Mouse (Mus musculus) megakaryocyte, adult 5-6 weeks (primary cell): ENCODE measurements around the gene Lman2. TPM values are rescaled to one million over a fixed set of nuclear protein-coding genes. Genes with fewer than 3 reads are reported as not detected.

Source experiments
- ATAC-seq: 2 replicates; pipeline ENCODE4 v1.8.0; 2016; ENCODE audit warnings: mild to moderate bottlenecking, inconsistent platforms; ENCODE audit not compliant: poor library complexity, severe bottlenecking
- total RNA-seq, 2 experiments: library from RNA; stranded (forward) in 1 of 2; stranded (reverse) in 1 of 2; fragments of 153-499, 151-499 nt in 1 of 2; fragments of 221-1000, 200-1000 nt in 1 of 2; gene quantifications; 2 replicates each; pipeline versions ENCODE4 v1.2.3 to v1.2.4; 2015 to 2017

Lman2 gene
- total RNA-seq, 2 experiments from 2014 or later: 74.9 to 91.4 TPM

DNA sequence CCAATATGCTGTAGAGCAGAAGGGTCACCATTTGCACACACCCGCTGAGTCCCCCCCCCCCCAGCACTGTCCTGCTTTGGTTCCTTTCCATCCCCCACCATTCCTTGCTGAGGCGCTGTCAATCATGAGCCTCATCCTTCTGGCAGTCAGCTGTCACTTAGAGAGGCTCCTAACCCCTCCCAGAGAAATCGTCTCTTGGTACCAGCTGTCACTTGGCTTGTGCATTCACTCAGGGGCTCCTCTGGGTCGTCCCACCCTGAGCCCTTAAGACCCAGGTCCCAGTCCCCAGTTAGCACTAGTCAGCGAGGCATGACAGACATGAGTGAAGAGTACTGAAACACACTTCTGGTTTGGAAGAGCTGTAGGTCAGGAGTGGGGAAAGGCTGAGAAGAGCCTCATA, 9.2 kb upstream of the Lman2 start:
- ATAC-seq: no peak

DNA sequence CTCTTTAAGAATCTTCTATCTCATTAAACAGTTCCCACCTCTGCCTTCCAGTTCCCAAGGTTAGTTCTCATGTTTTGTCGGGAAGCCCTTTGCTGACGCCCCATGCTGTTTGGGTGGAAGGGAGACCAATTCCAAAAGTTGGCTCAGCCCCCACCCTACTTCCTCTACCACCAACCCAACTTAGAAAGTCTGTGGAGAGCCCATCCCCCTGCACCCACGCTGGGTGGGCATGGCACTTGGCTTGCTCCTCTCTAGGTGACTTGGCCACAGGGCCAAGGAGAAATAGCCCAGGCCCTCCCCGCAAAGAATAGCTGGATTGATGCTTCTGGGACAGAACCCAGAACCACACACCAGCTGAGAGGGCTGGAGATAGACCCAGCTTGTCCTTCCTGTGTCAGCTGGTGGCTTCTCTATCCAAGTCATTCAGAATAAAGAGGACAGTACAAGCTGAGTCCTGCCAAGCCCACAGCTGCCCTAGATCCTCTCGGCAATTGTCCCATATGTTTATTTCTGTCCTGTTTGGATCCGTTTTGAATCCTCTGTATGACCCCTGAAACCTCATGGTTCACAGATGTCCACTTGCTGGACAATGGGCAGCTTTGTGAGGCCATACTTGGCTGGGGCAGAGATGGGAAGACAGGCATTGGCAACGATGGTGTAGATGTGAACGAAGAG, 8.6 kb upstream of the Lman2 start:
- no peak for ATAC-seq

DNA sequence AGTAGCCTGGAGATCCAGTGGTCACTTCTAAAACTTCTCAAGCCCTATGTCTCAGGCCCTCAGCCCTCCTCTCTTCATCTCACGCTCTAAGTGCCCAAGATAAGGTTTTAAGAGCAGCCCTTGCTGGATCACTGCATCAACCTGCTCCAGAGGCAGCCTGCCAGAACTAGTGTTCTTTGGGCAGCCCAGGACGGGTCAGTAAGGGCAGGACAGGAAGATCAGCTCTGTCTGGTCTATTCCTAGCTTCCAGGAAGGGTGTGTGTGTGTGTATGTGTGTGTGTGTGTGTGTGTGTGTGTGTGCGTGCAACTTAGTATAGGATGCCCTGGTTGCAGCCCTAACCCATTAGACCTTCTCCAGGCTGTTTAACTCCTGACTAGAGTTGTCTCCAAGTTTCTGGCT, 7.7 kb upstream of the Lman2 start:
- ATAC-seq: no peak

DNA sequence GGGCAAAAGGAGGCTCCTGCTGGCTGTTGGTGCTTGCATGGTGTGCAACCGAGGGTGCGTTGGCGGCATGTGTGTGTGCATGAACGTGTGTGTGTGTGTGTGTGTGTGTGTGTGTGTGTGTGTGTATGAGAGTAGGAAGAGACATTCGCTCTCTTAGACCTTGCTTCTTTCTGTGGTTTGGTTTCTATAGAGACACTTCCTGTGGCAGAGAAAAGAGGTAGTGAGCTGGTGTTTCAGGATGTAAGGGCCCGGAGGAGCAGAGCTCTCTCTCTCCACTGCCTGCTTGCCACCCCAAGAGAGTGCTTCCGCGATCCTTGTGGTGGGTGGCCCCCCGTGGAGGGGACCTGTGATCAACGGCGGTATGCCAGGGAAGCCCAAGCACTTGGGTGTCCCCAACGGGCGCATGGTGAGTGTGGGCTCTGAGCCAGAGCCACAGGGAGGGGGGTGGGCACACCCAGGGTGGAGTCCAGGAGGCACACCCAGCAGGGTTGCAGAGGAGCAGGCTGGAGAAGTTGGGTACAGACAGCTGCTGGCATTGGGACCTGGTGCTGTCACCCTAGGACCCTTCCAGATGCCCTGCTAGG, 7.0 kb upstream of the Lman2 start, which contains the start of gene Rgs14:
Gene Rgs14 (plus strand): TSS at position 202 of the 584 bp plus-strand sequence.
- peak; percentile 87 for ATAC-seq

DNA sequence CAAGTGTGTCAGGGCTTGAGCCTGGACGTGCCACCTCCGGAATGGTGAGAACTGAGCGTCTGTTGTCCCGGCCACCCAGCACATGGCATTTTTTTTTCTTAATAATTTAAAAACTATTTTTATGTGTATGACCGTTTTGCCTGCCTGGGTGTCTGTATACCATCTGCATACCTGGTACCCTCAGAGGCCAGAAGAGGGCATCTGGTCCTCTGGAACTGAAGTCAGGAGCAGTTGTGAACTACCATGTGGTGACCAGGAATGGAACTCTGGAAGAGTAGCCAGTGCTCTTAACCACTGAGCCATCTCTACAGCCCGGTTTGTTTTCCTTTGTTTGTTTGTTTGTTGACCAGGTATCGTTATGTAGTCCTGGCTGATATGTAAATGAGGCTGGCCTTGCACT, 5.8 kb upstream of the Lman2 start:
- ATAC-seq: no peak

DNA sequence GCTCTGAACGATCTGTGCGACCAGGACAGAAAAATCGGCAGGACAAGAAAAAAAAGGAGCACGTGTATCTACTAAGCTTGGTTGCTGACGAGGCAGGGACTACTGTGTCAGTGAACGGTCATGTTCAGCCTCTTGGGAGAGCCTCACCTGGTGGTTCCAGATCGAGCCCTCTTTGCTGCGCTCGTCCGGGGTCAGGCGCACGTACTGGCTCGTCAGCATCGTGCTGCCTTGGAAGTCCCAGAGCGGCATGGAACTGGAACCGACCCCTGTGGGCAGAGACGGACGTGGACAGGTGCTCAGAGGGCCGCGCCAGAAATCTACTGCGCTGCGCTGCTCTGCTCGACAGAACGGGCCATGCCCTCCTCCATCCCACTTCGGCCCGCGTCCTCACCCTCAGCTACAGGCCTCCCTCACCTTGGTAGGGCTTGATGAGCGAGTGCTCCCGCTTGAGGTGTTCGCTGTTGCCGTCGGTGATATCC, 570 bp downstream of the Lman2 start:
- peak; percentile 6 for ATAC-seq

DNA sequence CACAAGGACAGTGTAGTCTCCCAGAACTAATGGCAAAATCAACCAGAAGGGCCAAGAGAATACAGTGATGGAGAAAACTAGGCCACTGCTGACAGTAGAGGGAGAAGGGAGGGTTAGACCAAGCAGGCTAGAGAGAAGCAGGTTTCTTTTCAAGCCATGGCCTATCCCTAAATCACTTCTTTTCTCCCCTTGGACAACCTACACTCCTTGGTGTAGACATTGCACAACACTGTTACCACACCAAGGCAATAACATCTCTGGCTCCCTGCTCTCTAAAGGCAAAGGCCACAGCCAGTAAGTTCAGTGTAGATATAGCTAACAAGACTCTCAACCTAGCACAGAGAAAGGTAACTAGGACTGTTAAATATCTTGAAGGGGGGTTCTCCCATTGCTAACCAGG, 1.4 kb downstream of the Lman2 start:
- ATAC-seq: no peak

DNA sequence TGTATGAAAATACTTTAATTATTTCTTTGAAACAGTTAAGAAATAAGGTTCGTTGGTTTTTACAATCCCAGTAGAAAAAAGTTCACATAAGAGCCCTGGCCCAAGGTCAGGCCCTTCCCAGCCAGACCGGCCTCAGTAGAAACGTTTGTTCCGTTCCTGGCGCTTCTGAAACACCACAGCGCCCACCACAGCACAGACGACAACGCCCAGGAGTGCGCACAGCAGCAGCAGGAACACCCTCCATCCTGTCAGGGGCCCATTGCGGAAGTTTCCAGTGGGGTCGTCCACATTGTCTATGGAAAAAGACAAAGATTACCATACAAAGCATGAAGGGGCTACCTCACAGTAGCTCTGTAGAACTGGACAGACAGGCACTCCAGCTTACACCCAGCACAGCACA, 15.8 kb downstream of the Lman2 start:
- ATAC-seq: no peak

DNA sequence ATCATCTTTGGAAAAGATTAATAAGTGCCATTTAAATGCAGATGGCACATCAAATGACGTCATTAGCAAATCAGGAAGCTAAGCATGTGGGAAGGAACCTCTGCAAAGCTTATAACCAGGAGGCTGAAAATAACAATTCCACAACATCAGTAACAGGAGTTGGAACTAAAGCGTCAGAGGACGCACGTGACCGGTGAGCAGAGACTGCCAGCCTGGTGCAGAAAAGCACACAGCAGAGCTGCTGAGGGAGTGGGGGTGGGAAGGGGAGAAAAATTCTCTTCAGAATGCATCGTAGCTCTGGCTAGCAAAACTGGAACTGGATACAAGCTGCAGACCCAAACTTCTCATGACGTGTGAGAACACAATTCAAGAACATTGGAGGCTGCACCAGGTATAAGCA, 18.3 kb downstream of the Lman2 start:
- no peak for ATAC-seq

DNA sequence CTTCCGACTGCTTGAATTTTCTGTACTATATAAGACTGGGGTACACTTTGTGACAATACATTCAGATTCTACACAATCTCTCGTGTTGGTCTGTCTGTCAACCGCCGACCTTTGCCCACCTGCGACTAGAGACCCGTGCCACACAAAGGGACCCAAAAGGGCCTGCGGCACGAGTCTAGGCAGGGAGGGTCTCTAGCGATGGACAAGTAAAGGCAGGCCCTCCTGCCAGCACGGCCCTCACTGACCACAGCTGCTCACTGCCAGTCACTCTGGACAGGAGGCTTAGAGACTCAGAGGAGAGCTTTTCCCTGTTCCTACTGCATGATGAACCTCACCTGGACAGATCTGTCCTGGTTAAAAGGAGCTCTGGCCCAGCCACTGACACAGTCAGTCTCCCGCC, 20.1 kb downstream of the Lman2 start:
- no peak for ATAC-seq

DNA sequence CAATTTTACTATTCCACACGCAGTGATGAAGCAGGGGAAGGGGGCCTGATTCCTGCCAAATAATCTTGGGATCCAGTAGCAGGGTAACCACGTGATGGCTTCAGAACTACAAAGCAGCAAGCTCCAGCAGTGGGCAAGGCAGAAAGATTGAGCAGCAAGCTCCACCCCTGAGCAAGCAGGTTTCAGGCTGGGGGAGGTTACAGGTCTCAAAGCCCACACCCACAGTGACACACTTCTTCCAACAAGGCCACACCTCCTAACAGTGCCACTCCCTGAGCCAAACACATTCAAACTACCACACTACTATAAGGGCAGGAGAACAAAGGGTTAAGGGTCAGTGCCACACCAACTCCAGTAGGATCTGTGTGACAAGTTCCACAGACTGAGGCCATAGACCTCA, 23.3 kb downstream of the Lman2 start:
- ATAC-seq: no peak

DNA sequence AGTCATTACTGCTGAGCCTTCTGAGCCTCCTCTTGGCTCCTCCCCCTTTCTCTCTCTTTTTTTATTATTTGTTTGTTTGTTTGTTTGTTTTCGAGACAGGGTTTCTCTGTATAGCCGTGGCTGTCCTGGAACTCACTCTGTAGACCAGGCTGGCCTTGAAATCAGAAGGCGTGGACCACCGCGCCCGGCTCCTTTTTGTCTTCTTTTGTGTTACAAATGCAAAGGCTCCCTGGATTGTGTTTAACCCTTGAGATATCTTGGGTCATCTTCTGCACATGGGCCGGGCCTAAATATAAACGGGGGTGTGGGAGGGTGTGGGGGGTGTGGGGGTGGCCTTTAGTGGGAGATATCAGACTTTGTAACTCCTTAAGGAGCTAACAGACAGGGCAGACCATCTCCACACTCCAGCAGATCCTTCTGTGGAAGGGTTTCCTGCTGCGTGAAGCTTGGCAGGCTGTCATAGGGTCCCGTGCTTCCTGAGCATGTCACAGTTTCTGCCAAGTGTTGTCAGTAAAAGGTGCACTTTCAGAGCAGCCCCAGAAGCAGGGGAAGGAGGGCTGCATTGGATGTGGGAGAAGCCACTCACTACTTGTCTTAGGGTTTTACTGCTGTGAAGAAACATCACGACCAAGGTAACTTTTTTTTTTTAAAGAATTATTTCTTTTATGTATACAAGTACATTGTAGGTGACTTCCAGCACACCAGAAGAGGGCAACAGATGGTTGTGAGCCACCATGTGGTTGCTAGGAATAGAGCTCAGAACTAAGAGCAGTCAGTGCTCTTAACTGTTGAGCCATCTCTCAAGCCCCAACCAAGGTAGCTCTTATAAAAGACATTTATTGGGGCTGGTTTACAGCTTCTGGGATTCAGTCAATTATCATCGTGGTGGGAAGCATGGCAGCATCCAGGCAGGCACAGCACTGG, 24.2 kb downstream of the Lman2 start:
- no peak for ATAC-seq

DNA sequence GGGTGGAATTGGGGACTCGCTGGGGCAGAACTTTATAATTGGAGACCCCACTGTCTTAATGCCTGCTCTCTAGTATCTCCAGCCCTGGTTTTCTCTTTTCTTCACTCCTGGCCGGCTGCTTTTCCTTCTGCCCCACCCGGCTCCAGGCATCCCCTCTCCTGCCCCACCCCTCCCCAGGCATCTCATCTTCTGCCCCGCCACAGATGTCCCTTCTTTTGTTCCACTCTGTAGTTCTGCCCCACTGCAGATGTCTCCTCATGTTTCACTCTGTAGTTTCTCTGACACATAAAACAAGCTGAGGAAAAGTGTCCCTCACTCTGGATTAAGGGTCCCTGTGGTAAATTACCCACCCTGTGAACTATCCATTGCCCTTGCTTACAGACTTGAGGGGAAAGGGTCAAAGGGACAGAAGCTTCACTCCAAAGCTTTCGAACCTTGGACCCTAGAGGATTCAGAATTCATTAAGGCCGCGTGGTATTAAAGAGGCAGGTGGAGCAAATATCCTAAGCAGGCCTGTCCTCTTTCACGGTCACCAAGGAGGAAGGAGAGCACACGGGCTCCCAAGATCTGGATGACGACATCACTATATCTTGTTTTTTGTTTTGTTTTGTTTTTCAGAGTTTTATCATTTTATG, 25.1 kb downstream of the Lman2 start:
- no peak for ATAC-seq

DNA sequence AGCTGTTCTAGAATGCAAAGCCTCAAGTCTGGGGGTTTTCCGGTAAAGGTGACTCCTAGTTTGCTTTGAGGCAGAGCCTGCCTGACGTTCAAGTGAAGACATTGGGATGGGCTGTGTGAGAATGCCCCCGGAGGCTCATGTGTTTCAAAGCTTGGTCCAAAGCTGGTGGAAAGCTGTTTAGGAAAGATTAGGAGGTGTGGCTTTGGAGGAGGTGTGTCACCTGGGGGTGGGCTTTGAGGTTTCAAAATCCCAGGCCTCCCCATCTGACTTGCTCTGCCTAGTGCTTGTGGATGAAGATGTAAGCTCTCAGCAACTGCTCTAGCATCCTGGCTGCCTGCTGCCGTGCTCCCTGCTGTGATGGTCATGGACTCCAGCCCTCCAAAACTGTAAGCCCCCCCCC, 26.9 kb downstream of the Lman2 start:
- ATAC-seq: no peak

DNA sequence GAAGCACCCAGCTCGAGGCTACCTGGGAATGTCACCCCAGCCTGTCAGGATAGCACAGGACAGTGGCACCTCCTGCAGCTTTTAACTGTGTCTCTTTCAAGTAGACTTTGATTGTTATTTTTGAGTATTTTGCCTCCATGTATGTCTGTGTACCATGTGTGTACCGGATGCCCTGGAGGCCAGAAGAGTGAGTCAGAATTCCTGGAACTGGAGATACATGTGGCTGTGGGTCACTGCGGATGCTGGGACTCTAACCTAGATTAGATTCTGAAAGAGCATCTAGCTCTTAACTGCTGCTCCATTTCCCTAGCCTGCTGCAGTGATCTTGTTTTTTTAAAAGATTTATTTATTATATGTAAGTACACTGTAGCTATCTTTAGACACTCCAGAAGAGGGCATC, 30.3 kb downstream of the Lman2 start:
- ATAC-seq: no peak

DNA sequence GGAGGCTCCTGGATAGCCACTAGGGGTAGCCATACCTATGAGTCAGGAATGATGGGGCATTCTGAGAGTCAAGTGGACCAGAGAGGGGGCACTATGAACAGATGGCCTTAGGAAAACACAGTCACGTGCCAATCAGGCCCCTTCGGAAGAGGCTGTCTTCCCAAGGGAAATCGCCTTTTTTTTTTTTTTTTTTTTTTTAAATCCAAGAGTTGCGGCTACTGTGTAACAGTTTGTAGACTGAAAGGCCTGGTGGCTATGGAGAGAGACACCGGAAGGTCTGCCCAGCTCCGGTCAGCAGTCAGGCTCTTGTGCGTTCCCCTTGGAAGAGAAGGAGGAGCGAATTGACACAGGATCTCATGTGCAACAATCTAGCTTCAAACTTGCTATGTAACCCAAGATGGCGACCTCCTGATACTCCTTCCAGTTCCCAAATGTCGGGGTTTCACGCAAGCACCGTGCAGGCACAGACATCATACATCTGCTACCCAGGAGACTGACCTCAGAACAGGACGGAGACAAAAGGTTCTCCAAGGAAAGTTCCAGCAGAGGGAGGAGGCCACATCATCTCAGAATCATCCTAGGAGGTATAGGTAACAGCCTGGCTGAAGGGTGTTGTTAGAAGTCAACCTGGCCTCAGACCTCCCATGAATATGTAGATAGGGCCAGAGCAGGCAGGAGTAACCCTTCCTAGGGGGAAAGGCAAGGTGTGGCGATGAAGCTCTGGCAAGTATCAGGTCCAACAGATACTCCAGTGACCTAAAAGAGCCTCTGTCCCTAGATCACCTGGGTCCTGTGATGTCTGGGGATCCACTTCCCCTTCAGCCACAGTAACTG, 31.8 kb downstream of the Lman2 start:
- ATAC-seq: no peak

DNA sequence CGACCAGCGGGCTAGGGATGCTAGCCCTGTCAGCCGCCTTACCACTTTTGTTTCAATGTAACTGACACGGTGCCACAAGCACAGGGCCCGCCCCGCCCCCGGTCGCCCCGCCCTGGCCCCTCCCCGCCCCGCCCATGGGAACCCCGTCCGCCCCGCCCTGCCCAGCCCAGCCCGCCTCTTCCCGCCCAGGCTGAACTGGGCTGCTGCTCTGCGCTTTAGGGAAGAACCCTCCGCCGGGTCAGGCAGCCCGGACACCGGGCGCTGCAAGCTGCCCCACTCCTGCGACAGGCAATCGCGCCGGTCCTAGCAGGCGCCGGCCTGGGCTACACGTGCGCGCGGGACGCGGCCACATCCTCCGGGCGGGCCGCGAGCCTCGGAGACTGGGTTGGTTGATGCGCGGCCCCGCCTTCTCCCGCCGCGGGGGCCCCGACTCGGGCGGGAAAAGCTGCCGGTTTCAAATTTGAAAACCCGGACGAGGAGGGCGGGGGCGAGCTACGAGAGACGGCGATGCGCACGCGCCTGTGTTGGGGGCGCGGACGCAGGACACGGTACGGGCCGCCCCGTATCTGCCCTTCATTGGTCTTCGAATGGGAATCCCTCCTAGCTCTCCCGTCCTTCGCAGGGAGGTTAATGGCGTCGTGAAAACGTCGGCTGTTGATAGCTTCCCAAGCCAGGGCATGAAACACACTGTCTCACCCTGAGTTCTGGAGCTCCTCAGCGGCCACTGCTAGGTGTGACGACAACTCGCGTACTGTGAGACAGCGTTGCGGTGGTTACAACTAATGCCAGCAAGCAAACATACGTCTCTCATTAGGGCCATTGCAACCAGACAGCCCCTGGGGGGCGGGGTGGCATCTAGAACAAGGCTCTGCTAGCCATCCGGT, 32.7 kb downstream of the Lman2 start, which contains the start of gene Mxd3:
Gene Mxd3 (minus strand): TSS at position 141 of the 884 bp plus-strand sequence.
- ATAC-seq: peak; percentile 69

DNA sequence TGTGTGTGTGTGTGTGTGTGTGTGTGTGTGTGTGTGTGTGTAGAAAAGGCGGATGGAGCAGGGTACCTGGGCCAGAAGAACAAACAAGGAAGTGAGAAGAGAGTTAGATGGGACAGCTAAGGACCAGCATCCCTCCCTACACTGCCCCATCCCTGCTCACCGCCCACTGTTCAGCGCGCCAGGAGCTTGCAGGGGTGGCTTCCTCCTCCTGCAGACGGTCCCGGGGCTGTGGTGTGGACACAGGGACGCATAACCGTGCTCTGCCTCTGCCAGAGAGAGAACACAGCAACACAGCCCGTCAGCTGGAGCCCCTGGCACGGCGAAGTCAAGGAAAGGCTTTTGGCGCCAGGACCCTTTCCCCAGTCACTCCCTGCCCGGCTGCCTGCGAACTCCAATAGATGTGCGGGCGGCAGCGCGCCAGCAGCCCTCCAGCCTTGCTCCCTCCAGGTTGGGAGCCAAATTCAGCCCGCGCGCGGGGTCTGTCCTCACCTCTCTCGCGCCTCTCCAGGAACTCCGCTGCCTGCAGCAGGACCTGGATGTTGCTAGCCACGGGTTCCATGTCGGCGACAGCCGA, 33.4 kb downstream of the Lman2 start:
- no peak for ATAC-seq

DNA sequence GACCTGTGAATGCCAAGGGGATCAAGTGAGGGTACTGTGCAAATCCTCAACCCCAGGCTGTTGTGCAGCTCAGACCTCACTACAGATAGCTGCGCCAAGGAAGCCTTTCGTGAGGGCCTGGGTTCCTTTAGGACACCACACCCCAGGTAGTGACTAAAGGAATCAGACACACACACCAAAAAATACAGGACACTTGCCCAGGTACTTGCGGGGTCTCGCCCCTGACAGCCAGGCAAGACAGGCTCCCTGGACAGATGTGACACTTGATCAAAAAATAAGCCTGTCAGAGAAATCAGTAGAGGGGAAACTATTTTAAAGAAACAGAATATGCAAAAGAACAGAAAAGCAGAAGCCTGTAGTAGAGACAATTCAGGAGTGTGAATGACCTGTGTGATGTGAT, 33.9 kb downstream of the Lman2 start:
- ATAC-seq: no peak
